Mouse (Mus musculus) liver, postnatal 0 days (tissue): Measurements from ENCODE around the gene Poc1b. TPM values are rescaled to one million over a fixed set of nuclear protein-coding genes. Genes with fewer than 3 reads are reported as not detected.
A peak's percentile ranks its signal among the peaks of the same experiment; 100 is the strongest.

ENCODE experiments used
- ATAC-seq: fragments of 200-750 bp; cut with Nextera tagmentation; 2 replicates; pipeline ENCODE4 v1.8.0; 2017; ENCODE audit warnings: mild to moderate bottlenecking, moderate library complexity
- DNase-seq: peaks from one replicate; pipeline ENCODE4 v3.0.0-alpha.2; 2016
- H3K27ac ChIP-seq: fragments of 300-500 bp; sonication (generic); 2 replicates; pipeline ENCODE4 v1.5.1; 2014; ENCODE audit warnings: antibody characterized with exemption, moderate library complexity, mild to moderate bottlenecking, low read depth
- H3K27me3 ChIP-seq: fragments of 300-500 bp; sonication (generic); 2 replicates; pipeline ENCODE4 v1.6.1; 2014; ENCODE audit warnings: low read length, control low read depth, mixed read lengths; ENCODE audit not compliant: insufficient read depth
- H3K36me3 ChIP-seq: fragments of 300-500 bp; sonication (generic); replicated peaks from 2 replicates; pipeline ENCODE4 v1.6.1; 2014; ENCODE audit warnings: mild to moderate bottlenecking, control low read depth, low read length, moderate library complexity, mixed read lengths; ENCODE audit not compliant: insufficient read depth
- H3K4me1 ChIP-seq: fragments of 300-500 bp; sonication (generic); 2 replicates; pipeline ENCODE4 v1.6.1; 2014; ENCODE audit warnings: antibody characterized with exemption, mild to moderate bottlenecking, control low read depth; ENCODE audit not compliant: insufficient read depth
- H3K4me2 ChIP-seq: fragments of 300-500 bp; sonication (generic); 2 replicates; pipeline ENCODE4 v1.6.1; 2014; ENCODE audit warnings: low read depth, mild to moderate bottlenecking, low read length, moderate library complexity, mixed read lengths
- H3K4me3 ChIP-seq: fragments of 300-500 bp; sonication (generic); 2 replicates; pipeline ENCODE4 v1.5.1; 2014; ENCODE audit warnings: low read depth, low read length
- H3K9ac ChIP-seq: fragments of 300-500 bp; sonication (generic); replicated peaks from 2 replicates; pipeline ENCODE4 v1.6.1; 2014; ENCODE audit warnings: mild to moderate bottlenecking, moderate library complexity
- H3K9me3 ChIP-seq: fragments of 300-500 bp; sonication (generic); 2 replicates; pipeline ENCODE4 v1.6.1; 2016; ENCODE audit warnings: mild to moderate bottlenecking, control low read depth, low read length, mixed read lengths
- CTCF ChIP-seq: sonication (generic); IDR thresholded peaks from 2 replicates; pipeline ENCODE4 v1.5.1; 2016; ENCODE audit warnings: antibody characterized with exemption, low read depth
- EP300 ChIP-seq: IDR thresholded peaks from 2 replicates; pipeline ENCODE4 v1.6.1; 2016; ENCODE audit warnings: antibody characterized with exemption, low read depth, mild to moderate bottlenecking
- WGBS: fragments of 180-500 bp; shearing (Covaris S2); extraction: QIAGEN DNeasy Blood & Tissue Kit; methylation state at CpG from one replicate; pipeline ENCODE4 v1.1.7; 2014; ENCODE audit not compliant: insufficient replicate concordance; 5-methylcytosine and 5-hydroxymethylcytosine counted together
- polyA plus RNA-seq: library from polyadenylated mRNA; unstranded; fragments of >200 nt; fragmentation: Nextera tagmentation; extraction: Ambion mirVana; gene quantifications from 2 replicates; pipeline ENCODE4 v1.2.1, GENCODE M21; 2015

Gene Poc1b
- polyA plus RNA-seq, 1 experiment from 2014 or later = 3.9 TPM

GRCm38 (mm10) chr10:99221540-99221939 lies 114.7 kb downstream of the Poc1b start:
- H3K27ac ChIP-seq = no peak overlapping the region
- H3K27me3 ChIP-seq = no peaks in the 10 kb centered on the region
- H3K4me3 ChIP-seq = no peak overlapping the region
- DNase-seq (no peak), ATAC-seq (no peak)
- H3K4me1 ChIP-seq = peaks cover 6% of the 10 kb centered on the region; the same call in 1 of the 2 replicates
- no peaks in the 10 kb centered on the region for H3K36me3 ChIP-seq
- H3K9me3 ChIP-seq = no peaks in the 10 kb centered on the region
- TF ChIP-seq EP300 (no peak), CTCF (no peak)
- no peak overlapping the region for H3K4me2 ChIP-seq
- WGBS = 78% methylated on average over 8 of the region's 8 CpGs
- H3K9ac ChIP-seq = no peak overlapping the region

- Histone ChIP-seq H3K4me1 (peaks cover 7% of the 10 kb centered on the region), H3K36me3 (no peaks in the 10 kb centered on the region), H3K9ac (no peak overlapping the region), H3K27ac (peak overlapping the region; percentile 71), H3K27me3 (no peaks in the 10 kb centered on the region), H3K4me3 (no peak overlapping the region), H3K9me3 (no peaks in the 10 kb centered on the region), H3K4me2 (no peak overlapping the region)
- DNase-seq (no peak), ATAC-seq (no peak)
- TF ChIP-seq EP300 (no peak), CTCF (no peak)
- 49% methylated on average over 5 of the region's 5 CpGs for WGBS
Observed at GRCm38 (mm10) chr10:99222726-99223125, 115.9 kb downstream of the Poc1b start.

- Histone ChIP-seq H3K9ac (no peak overlapping the region), H3K27me3 (no peaks in the 10 kb centered on the region), H3K27ac (no peak overlapping the region), H3K36me3 (no peaks in the 10 kb centered on the region), H3K9me3 (no peaks in the 10 kb centered on the region), H3K4me3 (no peak overlapping the region), H3K4me1 (peaks cover 22% of the 10 kb centered on the region), H3K4me2 (no peak overlapping the region)
- 51% methylated on average over 3 of the region's 3 CpGs for WGBS
- TF ChIP-seq CTCF = no peak
- no peak for TF ChIP-seq EP300
- ATAC-seq (no peak), DNase-seq (no peak)
Observed at GRCm38 (mm10) chr10:99224218-99224617, 117.4 kb downstream of the Poc1b start.

- no peak overlapping the region for H3K27ac ChIP-seq
- H3K9ac ChIP-seq = no peak overlapping the region
- no peak for ATAC-seq
- H3K4me3 ChIP-seq = no peak overlapping the region
- H3K36me3 ChIP-seq = no peaks in the 10 kb centered on the region
- TF ChIP-seq CTCF (no peak), EP300 (no peak)
- H3K9me3 ChIP-seq = no peaks in the 10 kb centered on the region
- H3K4me1 ChIP-seq = peaks cover 30% of the 10 kb centered on the region
- WGBS = 74% methylated on average over 5 of the region's 5 CpGs
- H3K4me2 ChIP-seq = no peak overlapping the region
- H3K27me3 ChIP-seq = no peaks in the 10 kb centered on the region
- no peak for DNase-seq
Observed at GRCm38 (mm10) chr10:99226782-99227181, 119.9 kb downstream of the Poc1b start.

GRCm38 (mm10) chr10:99227968-99228864 lies 121.4 kb downstream of the Poc1b start:
- H3K36me3 ChIP-seq = no peaks in the 10 kb centered on the region
- TF ChIP-seq CTCF = no peak
- TF ChIP-seq EP300 = no peak
- H3K9ac ChIP-seq = no peak overlapping the region
- ATAC-seq (no peak), DNase-seq (no peak)
- peak overlapping the region; percentile 42 for H3K4me2 ChIP-seq
- H3K9me3 ChIP-seq = no peaks in the 10 kb centered on the region
- no peaks in the 10 kb centered on the region for H3K27me3 ChIP-seq
- H3K4me1 ChIP-seq = peaks cover 32% of the 10 kb centered on the region
- peak overlapping the region; percentile 71; the same call in 1 of the 2 replicates for H3K27ac ChIP-seq
- H3K4me3 ChIP-seq = no peak overlapping the region
- WGBS = 25% methylated on average over 17 of the region's 17 CpGs

- no peaks in the 10 kb centered on the region for H3K36me3 ChIP-seq
- H3K9ac ChIP-seq = no peak overlapping the region
- no peaks in the 10 kb centered on the region for H3K9me3 ChIP-seq
- no peak overlapping the region for H3K4me3 ChIP-seq
- WGBS = 8% methylated on average over 16 of the region's 16 CpGs
- H3K27ac ChIP-seq = peak overlapping the region; percentile 71; the same call in 1 of the 2 replicates
- DNase-seq (no peak), ATAC-seq (0 out of 2 replicates have a peak, but pooled peaks have one; percentile 26)
- TF ChIP-seq CTCF = no peak
- peak; percentile 38; the same call in 1 of the 2 replicates for TF ChIP-seq EP300
- no peaks in the 10 kb centered on the region for H3K27me3 ChIP-seq
- peaks cover 35% of the 10 kb centered on the region for H3K4me1 ChIP-seq
- peak overlapping the region; percentile 42; the same call in 1 of the 2 replicates for H3K4me2 ChIP-seq
Observed at GRCm38 (mm10) chr10:99229031-99229684, 122.3 kb downstream of the Poc1b start.
